Mouse (Mus musculus) limb, embryonic 15.5 days (tissue): ENCODE measurements at regions not wholly inside any gene's neighbourhood (a gene's known extent, or its start where the extent isn't known, plus 50 kb on each side); places are given as distances from the start of the nearest gene placed in this dataset.

Source experiments
- ATAC-seq: fragments of 200-750 bp; cut with Nextera tagmentation; 2 replicates; pipeline ENCODE4 v1.8.0; 2017; ENCODE audit warnings: low read depth, moderate TSS enrichment; ENCODE audit not compliant: insufficient number of reproducible peaks, low FRiP score, low TSS enrichment
- H3K27ac ChIP-seq: fragments of 300-500 bp; sonication (generic); 2 replicates; pipeline ENCODE4 v1.5.1; 2015; ENCODE audit warnings: moderate library complexity, mild to moderate bottlenecking, inconsistent platforms
- H3K27me3 ChIP-seq: fragments of 300-500 bp; sonication (generic); 2 replicates; pipeline ENCODE4 v1.6.1; 2015; ENCODE audit warnings: inconsistent platforms
- H3K36me3 ChIP-seq: fragments of 300-500 bp; sonication (generic); 2 replicates; pipeline ENCODE4 v1.6.1; 2015; ENCODE audit warnings: inconsistent platforms
- H3K4me1 ChIP-seq: fragments of 300-500 bp; sonication (generic); 2 replicates; pipeline ENCODE4 v1.6.1; 2015; ENCODE audit warnings: inconsistent platforms
- H3K4me2 ChIP-seq: fragments of 300-500 bp; sonication (generic); 2 replicates; pipeline ENCODE4 v1.6.1; 2015; ENCODE audit warnings: mild to moderate bottlenecking, inconsistent platforms
- H3K4me3 ChIP-seq: fragments of 300-500 bp; sonication (generic); 2 replicates; pipeline ENCODE4 v1.5.1; 2015; ENCODE audit warnings: mild to moderate bottlenecking, inconsistent platforms
- H3K9ac ChIP-seq: fragments of 300-500 bp; sonication (generic); 2 replicates; pipeline ENCODE4 v1.6.1; 2015; ENCODE audit warnings: inconsistent platforms
- H3K9me3 ChIP-seq: fragments of 300-500 bp; sonication (generic); 2 replicates; pipeline ENCODE4 v1.6.1; 2016; ENCODE audit warnings: inconsistent platforms
- WGBS: fragments of 180-500 bp; shearing (Covaris S2); methylation state at CpG from one replicate; pipeline ENCODE4 v1.1.7; 2015; 5-methylcytosine and 5-hydroxymethylcytosine counted together

DNA sequence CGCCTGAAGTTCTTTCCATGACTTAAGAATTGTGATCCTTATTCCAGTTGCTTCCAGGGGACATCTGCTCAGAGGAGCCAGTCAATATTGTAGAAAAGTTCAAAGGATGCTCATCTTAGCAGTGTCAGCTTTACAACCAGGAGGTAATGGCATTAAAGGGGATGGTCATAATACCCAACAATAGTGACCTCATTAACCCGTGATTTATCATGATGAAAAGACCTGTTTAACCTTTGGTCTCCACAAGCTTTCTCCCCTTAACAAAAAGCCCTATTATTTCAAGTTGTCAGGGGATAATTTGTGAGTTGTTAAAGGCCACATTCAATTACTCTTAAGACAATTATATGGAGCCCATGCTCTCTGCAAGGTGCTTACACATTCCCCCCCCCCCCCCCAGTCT is 54.3 kb upstream of the Htatip2 start:
- ATAC-seq: no peak
- Histone ChIP-seq H3K4me3 (no peak overlapping the region), H3K4me2 (no peak overlapping the region), H3K27me3 (peaks cover 5% of the 10 kb centered on the region; the same call in 1 of the 2 replicates), H3K9me3 (no peaks in the 10 kb centered on the region), H3K9ac (no peak overlapping the region), H3K27ac (no peak overlapping the region), H3K36me3 (no peaks in the 10 kb centered on the region), H3K4me1 (no peaks in the 10 kb centered on the region)
- WGBS: 12% methylated on average over 2 of the region's 2 CpGs

DNA sequence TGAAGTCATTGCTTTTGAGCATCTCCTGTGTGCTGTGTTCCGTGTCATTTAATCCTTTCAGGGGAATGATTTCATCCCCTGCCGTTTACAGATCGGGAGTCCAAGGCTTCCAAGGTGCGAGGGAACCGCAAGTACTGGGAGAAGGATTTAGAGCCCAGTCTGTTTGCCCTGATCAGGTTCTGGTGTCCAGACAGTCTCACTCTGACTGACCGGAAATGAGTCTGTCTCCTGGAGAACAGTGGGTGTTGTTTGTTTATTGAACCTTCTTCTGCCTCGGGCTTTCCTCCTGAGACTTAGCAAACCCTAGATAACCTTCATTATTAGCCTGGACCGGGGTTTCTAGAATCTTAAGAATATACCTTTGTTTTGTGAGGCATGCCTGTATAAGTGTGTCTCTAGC is 58.2 kb upstream of the Htatip2 start:
- no peak overlapping the region for H3K4me2 ChIP-seq

GRCm38 (mm10) chr7:49700024-49700390 is 58.9 kb upstream of the Htatip2 start:
- no peak overlapping the region for H3K4me3 ChIP-seq
- H3K9me3 ChIP-seq: no peaks in the 10 kb centered on the region
- no peaks in the 10 kb centered on the region for H3K36me3 ChIP-seq
- no peak for ATAC-seq
- H3K27ac ChIP-seq: no peak overlapping the region
- H3K9ac ChIP-seq: no peak overlapping the region
- no peaks in the 10 kb centered on the region for H3K4me1 ChIP-seq
- WGBS: 86% methylated on average over 15 of the region's 15 CpGs
- H3K4me2 ChIP-seq: no peak overlapping the region
- peaks cover 5% of the 10 kb centered on the region; the same call in 1 of the 2 replicates for H3K27me3 ChIP-seq

More for the DNA sequence above, 58.2 kb upstream of the Htatip2 start:
- H3K27me3 ChIP-seq: peaks cover 5% of the 10 kb centered on the region; the same call in 1 of the 2 replicates
- H3K9me3 ChIP-seq: no peaks in the 10 kb centered on the region
- ATAC-seq: no peak
- H3K4me3 ChIP-seq: no peak overlapping the region
- WGBS: 43% methylated on average over 8 of the region's 8 CpGs
- H3K4me1 ChIP-seq: no peaks in the 10 kb centered on the region
- H3K9ac ChIP-seq: no peak overlapping the region
- no peaks in the 10 kb centered on the region for H3K36me3 ChIP-seq
- H3K27ac ChIP-seq: no peak overlapping the region

DNA sequence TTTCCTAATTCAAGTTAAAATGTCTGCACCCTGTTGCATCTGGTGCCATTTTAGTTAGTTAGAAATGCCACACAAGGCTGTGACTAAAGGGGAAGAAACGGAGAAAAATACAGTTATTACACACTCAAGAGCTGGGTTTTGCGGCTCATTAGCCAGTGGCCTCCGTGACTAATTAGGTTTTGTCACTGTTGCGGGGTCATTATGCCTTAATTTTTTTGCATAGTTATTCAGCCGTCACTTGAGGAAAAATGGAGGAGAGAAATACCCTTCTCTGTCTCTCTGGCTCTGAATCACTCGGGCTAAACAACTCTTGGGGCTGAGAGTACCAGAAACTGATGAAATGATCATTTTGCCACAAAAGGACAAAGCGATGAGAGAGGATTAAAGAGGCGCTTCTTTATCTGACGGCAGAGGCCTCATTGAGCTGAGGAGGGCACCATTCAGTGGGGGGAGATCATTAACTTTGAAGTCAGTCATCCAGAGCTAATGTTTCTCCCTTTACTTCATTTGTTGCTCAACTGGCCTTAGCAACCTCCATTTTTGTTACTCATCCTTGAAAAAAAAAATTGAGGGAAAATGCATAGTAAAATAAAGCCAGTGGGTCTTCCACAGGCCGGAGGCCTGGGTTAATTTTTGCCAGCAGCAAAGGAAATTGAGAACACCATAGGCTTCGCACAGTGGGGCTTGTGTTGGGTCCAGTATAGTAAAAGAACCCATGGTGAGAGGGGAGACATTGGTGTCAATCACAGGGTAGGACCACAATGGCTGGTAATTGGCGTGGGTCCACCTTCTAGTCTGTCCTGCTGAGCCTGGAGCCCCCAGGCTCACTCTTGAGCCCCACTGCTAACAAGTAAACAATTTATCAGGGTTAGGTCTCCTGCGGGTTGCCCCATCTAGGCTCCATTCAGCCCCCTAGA is 59.5 kb upstream of the Htatip2 start:
- Histone ChIP-seq H3K9me3 (no peaks in the 10 kb centered on the region), H3K27ac (no peak overlapping the region), H3K36me3 (no peaks in the 10 kb centered on the region), H3K4me3 (no peak overlapping the region), H3K27me3 (peaks cover 4% of the 10 kb centered on the region; the same call in 1 of the 2 replicates), H3K4me1 (no peaks in the 10 kb centered on the region), H3K9ac (no peak overlapping the region), H3K4me2 (no peak overlapping the region)
- WGBS: 65% methylated on average over 13 of the region's 13 CpGs
- ATAC-seq: no peak

- Histone ChIP-seq H3K27ac (no peak overlapping the region), H3K36me3 (no peaks in the 10 kb centered on the region), H3K4me2 (no peak overlapping the region), H3K4me3 (no peak overlapping the region), H3K9me3 (no peaks in the 10 kb centered on the region), H3K9ac (no peak overlapping the region), H3K27me3 (no peaks in the 10 kb centered on the region), H3K4me1 (no peaks in the 10 kb centered on the region)
- no peak for ATAC-seq
- WGBS: 56% methylated on average over 6 of the region's 6 CpGs
Measured at GRCm38 (mm10) chr7:49696228-49696627, 59.6 kb upstream of the Dbx1 start.

- 43% methylated on average over 6 of the region's 6 CpGs for WGBS
- H3K4me3 ChIP-seq: no peak overlapping the region
- H3K27me3 ChIP-seq: peaks cover 15% of the 10 kb centered on the region
- H3K27ac ChIP-seq: no peak overlapping the region
- H3K9ac ChIP-seq: no peak overlapping the region
- H3K4me1 ChIP-seq: peaks cover 14% of the 10 kb centered on the region
- ATAC-seq: no peak
- H3K9me3 ChIP-seq: no peaks in the 10 kb centered on the region
- no peak overlapping the region for H3K4me2 ChIP-seq
- H3K36me3 ChIP-seq: no peaks in the 10 kb centered on the region
Measured at GRCm38 (mm10) chr7:49689546-49689945, 52.9 kb upstream of the Dbx1 start.

DNA sequence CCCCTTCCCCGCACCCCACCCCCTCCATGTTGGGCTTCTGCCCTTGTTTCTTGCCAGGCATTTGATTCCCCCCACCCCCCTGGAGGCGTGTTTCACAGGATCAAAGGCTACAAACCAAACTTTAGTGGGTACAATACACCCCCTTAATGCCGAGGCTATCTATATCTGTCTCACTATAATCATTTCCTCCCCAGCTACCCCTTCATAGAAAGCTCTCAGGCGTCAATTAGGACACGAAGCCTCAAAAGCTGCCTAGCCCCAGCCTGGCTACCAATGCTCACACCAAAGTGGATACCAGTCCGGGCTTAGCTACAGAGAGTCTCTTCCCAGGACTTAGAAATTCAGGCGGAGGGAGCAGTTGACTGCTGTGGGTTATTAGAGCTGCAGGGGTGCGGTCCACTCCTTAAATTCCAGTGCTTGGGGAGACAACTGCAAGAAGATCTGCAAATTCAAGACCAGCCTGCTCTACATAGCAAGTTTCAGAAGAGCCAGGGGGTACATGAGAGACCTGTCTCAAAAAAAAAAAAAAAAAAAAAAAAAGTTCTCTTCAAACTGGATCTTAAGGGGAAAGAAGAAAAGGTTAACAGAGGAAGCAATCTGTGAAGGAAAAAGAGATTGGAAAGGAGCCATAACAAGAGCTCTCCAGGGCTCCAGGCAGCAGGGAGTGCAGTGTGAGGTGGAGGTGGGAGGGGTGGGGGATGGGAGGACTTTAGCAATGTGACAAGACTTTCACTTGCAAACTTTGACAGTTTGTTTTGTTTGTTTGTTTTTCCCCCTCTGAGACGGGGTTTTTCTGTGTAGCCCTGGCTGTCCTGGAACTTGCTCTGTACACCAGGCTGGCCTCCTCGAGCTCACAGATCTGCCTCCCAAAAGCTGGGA is 52.1 kb upstream of the Dbx1 start:
- Histone ChIP-seq H3K9ac (no peak overlapping the region), H3K36me3 (no peaks in the 10 kb centered on the region), H3K27ac (no peak overlapping the region), H3K9me3 (no peaks in the 10 kb centered on the region), H3K4me2 (peak overlapping the region; percentile 19; the same call in 1 of the 2 replicates), H3K4me1 (peaks cover 14% of the 10 kb centered on the region), H3K4me3 (no peak overlapping the region), H3K27me3 (peaks cover 19% of the 10 kb centered on the region)
- WGBS: 7% methylated on average over 10 of the region's 10 CpGs
- ATAC-seq: no peak

DNA sequence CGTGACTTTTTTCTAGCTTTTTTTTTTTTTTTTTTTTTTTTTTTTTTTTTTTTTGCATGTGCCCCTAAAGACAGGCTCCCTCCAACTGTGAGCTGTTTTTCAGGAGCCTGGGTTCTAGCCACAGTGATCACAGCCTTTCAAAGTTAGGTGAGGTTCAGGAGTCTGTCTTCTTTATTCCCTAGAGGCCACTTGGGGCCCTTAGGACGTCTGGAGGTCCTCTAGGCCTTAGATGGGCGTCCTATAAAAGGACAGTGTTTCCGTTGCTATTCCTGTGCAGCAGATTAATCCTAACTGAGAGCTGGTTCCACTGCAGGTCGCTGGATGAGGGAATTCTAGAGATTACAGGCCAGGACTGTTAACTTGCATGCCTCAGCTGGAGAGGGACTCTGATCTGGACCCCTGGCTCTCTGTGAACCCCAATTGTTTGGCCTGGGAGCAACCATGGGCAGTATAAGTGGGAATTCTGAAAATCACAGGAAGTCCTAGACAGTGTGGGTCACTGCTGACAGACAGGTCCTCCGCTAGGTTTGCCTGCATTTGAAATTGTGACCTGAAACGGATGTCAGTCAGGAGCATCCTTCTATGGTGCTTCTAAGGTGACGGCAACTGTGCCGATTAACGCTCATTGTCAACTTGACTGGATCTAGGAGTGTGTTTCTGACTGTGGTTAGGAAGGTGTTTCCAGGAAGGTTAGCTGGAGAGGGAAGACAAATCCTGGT is 51.2 kb upstream of the Dbx1 start:
- no peaks in the 10 kb centered on the region for H3K9me3 ChIP-seq
- WGBS: 25% methylated on average over 10 of the region's 10 CpGs
- peaks cover 14% of the 10 kb centered on the region for H3K4me1 ChIP-seq
- no peaks in the 10 kb centered on the region for H3K36me3 ChIP-seq
- ATAC-seq: no peak
- H3K9ac ChIP-seq: no peak overlapping the region
- H3K27me3 ChIP-seq: peaks cover 22% of the 10 kb centered on the region
- peak overlapping the region; percentile 19; the same call in 1 of the 2 replicates for H3K4me2 ChIP-seq
- no peak overlapping the region for H3K27ac ChIP-seq
- H3K4me3 ChIP-seq: no peak overlapping the region

DNA sequence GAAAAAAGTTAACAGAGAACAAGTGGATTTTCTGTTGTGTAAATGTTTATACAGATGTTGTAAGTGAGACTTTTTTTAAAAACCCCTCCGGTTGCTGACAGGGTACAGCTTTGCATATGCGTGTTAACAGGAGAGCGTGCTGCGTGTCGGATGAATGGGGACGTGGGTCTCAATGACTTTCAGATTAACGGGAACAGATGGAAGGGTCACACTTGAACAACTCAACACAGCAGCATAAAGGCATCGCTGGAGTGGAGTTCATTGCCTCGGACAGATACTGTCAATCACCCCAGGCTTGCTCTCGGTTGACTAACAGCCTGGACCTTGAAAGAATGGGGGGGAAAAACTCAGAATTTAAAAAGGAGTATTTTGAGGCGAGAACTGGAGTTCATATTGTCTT is 50.3 kb upstream of the Dbx1 start:
- Histone ChIP-seq H3K4me3 (no peak overlapping the region), H3K9ac (no peak overlapping the region), H3K27me3 (peaks cover 28% of the 10 kb centered on the region), H3K36me3 (no peaks in the 10 kb centered on the region), H3K4me2 (no peak overlapping the region), H3K9me3 (no peaks in the 10 kb centered on the region), H3K4me1 (peaks cover 14% of the 10 kb centered on the region), H3K27ac (no peak overlapping the region)
- 34% methylated on average over 11 of the region's 11 CpGs for WGBS
- ATAC-seq: no peak
